Mouse (Mus musculus) hindbrain, embryonic 14.5 days (tissue): ENCODE data around the gene Fli1. TPM values are rescaled to one million over a fixed set of nuclear protein-coding genes. Genes with fewer than 3 reads are reported as not detected.

Experiments used
- ATAC-seq: fragments of 200-750 bp; cut with Nextera tagmentation; 2 replicates; pipeline ENCODE4 v1.8.0; 2017; ENCODE audit warnings: moderate number of reproducible peaks, mild to moderate bottlenecking, moderate TSS enrichment, moderate library complexity; ENCODE audit not compliant: low FRiP score
- DNase-seq: peaks from one replicate; pipeline ENCODE4 v3.0.0-alpha.2; 2015; ENCODE audit warnings: low spot score
- H3K27ac ChIP-seq: fragments of 300-500 bp; sonication (generic); 2 replicates; pipeline ENCODE4 v1.5.1; 2014; ENCODE audit warnings: mild to moderate bottlenecking, moderate library complexity
- H3K27me3 ChIP-seq: fragments of 300-500 bp; sonication (generic); 2 replicates; pipeline ENCODE4 v1.6.1; 2014; ENCODE audit warnings: mild to moderate bottlenecking, low read length, mixed read lengths; ENCODE audit not compliant: control insufficient read depth, insufficient read depth
- H3K36me3 ChIP-seq: fragments of 300-500 bp; sonication (generic); replicated peaks from 2 replicates; pipeline ENCODE4 v1.6.1; 2014; ENCODE audit not compliant: control insufficient read depth, insufficient read depth
- H3K4me1 ChIP-seq: fragments of 300-500 bp; sonication (generic); replicated peaks from 2 replicates; pipeline ENCODE4 v1.6.1; 2014; ENCODE audit warnings: antibody characterized with exemption, low read length, mixed read lengths; ENCODE audit not compliant: control insufficient read depth, insufficient read depth
- H3K4me2 ChIP-seq: fragments of 300-500 bp; sonication (generic); replicated peaks from 2 replicates; pipeline ENCODE4 v1.6.1; 2014; ENCODE audit warnings: mild to moderate bottlenecking, moderate library complexity
- H3K4me3 ChIP-seq: fragments of 300-500 bp; sonication (generic); replicated peaks from 2 replicates; pipeline ENCODE4 v1.5.1; 2014; ENCODE audit warnings: mild to moderate bottlenecking, low read length
- H3K9ac ChIP-seq: fragments of 300-500 bp; sonication (generic); 2 replicates; pipeline ENCODE4 v1.6.1; 2014
- H3K9me3 ChIP-seq: fragments of 300-500 bp; sonication (generic); 2 replicates; pipeline ENCODE4 v1.6.1; 2016; ENCODE audit warnings: low read length; ENCODE audit not compliant: control insufficient read depth
- WGBS: fragments of 180-500 bp; shearing (Covaris S2); extraction: QIAGEN DNeasy Blood & Tissue Kit; methylation state at CpG from one replicate; pipeline ENCODE4 v1.1.7; 2014; 5-methylcytosine and 5-hydroxymethylcytosine counted together
- polyA plus RNA-seq: library from polyadenylated mRNA; unstranded; fragments of >200 nt; fragmentation: Nextera tagmentation; extraction: Ambion mirVana; gene quantifications from 2 replicates; pipeline ENCODE4 v1.2.1, GENCODE M21; 2014

The Fli1 gene
- polyA plus RNA-seq, 1 experiment from 2014 or later = 9.1 TPM

DNA sequence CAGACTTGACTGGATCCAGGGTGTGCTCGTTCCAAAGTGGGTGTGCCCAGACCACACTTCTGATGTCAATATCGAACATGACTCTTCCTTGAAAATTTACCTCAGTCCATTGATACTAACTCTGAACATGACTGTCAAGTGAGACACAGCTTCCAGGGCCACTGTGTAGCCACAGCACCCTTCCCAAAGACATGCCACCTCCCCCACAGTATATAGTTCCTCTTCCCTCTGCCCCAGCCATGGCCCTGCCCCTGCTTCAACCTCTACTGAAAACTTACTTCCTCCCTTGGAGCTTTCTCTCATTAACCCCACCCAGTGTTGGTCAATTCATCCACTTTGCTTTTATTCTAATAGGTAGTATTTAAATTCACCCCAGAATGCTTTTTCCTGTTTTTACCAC lies 34.0 kb downstream of the Fli1 start:
- Histone ChIP-seq H3K4me2 (no peak overlapping the region), H3K4me3 (no peak overlapping the region), H3K27ac (no peak overlapping the region), H3K36me3 (no peaks in the 10 kb centered on the region), H3K27me3 (no peaks in the 10 kb centered on the region), H3K9ac (no peak overlapping the region), H3K9me3 (no peaks in the 10 kb centered on the region), H3K4me1 (no peaks in the 10 kb centered on the region)
- ATAC-seq (no peak), DNase-seq (no peak)
- 90% methylated on average over 2 of the region's 2 CpGs for WGBS

GRCm38 (mm10) chr9:32508118-32508517 lies 34.5 kb downstream of the Fli1 start:
- Histone ChIP-seq H3K4me1 (no peaks in the 10 kb centered on the region), H3K27ac (no peak overlapping the region), H3K27me3 (no peaks in the 10 kb centered on the region), H3K9ac (no peak overlapping the region), H3K9me3 (no peaks in the 10 kb centered on the region), H3K36me3 (no peaks in the 10 kb centered on the region), H3K4me3 (no peak overlapping the region), H3K4me2 (no peak overlapping the region)
- ATAC-seq (no peak), DNase-seq (no peak)
- 82% methylated on average over 8 of the region's 8 CpGs for WGBS

GRCm38 (mm10) chr9:32506866-32507861 lies 35.5 kb downstream of the Fli1 start:
- no peaks in the 10 kb centered on the region for H3K9me3 ChIP-seq
- no peaks in the 10 kb centered on the region for H3K4me1 ChIP-seq
- H3K4me3 ChIP-seq = no peak overlapping the region
- DNase-seq = no peak
- H3K36me3 ChIP-seq = no peaks in the 10 kb centered on the region
- ATAC-seq = no peak
- H3K27me3 ChIP-seq = no peaks in the 10 kb centered on the region
- H3K4me2 ChIP-seq = no peak overlapping the region
- H3K27ac ChIP-seq = no peak overlapping the region
- 70% methylated on average over 15 of the region's 15 CpGs for WGBS
- H3K9ac ChIP-seq = no peak overlapping the region

DNA sequence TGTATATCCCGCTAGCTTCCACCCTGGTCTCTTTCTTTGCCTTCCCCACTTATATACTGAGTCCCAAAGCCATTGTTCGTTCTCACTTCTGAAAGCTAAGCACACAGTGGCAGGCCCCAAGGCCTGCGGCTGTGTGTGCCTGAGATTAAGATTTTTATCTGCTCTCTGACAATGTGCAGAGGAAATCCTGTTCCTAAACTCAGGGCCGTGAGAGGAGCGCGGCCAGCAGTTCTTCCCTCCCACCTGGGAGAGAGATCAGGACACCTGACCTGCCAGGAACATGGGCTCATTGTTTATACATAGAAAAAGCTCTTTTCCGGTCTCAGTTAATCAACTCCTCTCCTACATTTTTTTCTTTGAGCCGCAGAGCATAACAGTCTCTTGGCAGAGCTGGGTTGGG lies 36.5 kb downstream of the Fli1 start:
- H3K4me2 ChIP-seq = no peak overlapping the region
- no peak overlapping the region for H3K4me3 ChIP-seq
- H3K27ac ChIP-seq = no peak overlapping the region
- H3K9ac ChIP-seq = no peak overlapping the region
- H3K4me1 ChIP-seq = no peaks in the 10 kb centered on the region
- H3K9me3 ChIP-seq = no peaks in the 10 kb centered on the region
- H3K27me3 ChIP-seq = no peaks in the 10 kb centered on the region
- H3K36me3 ChIP-seq = no peaks in the 10 kb centered on the region
- WGBS = 68% methylated on average over 8 of the region's 8 CpGs
- no peak for DNase-seq
- ATAC-seq = no peak

DNA sequence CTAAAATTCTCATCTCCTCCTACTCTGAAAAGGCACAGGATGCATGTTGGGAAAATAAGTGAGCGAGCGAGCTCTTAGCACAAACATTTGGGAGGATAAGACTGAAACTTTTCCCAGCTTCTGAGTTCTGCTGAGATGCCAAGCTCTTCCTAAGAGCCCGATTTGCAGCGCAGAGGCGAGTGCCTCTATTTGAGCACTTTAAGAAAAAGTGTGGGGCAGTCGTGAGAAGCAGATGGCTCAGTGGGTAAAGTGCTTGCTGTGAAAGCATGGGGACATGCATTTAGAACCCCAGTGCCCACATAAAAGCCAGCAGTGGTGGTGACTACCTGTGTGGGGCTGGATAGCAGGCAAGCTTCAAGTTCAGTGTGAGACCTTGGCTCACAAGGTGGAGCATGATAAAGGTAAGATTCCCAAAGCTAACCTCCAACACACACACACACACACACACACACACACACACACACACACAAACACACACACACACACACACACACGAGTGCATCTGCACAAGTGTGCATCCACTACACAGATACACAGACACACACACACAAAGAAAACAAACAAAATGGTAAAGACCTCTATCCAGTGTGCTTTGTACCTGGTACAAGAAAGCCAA lies 37.1 kb downstream of the Fli1 start:
- H3K9me3 ChIP-seq = no peaks in the 10 kb centered on the region
- no peak overlapping the region for H3K4me2 ChIP-seq
- H3K4me1 ChIP-seq = no peaks in the 10 kb centered on the region
- no peak for DNase-seq
- 86% methylated on average over 7 of the region's 7 CpGs for WGBS
- H3K27ac ChIP-seq = no peak overlapping the region
- H3K4me3 ChIP-seq = no peak overlapping the region
- no peak for ATAC-seq
- H3K27me3 ChIP-seq = no peaks in the 10 kb centered on the region
- no peaks in the 10 kb centered on the region for H3K36me3 ChIP-seq
- H3K9ac ChIP-seq = no peak overlapping the region

GRCm38 (mm10) chr9:32503995-32504451 lies 38.6 kb downstream of the Fli1 start:
- WGBS = 81% methylated on average over 11 of the region's 11 CpGs
- no peak for ATAC-seq
- DNase-seq = no peak
- Histone ChIP-seq H3K4me1 (no peaks in the 10 kb centered on the region), H3K9ac (no peak overlapping the region), H3K27ac (no peak overlapping the region), H3K27me3 (no peaks in the 10 kb centered on the region), H3K4me2 (no peak overlapping the region), H3K9me3 (no peaks in the 10 kb centered on the region), H3K36me3 (no peaks in the 10 kb centered on the region), H3K4me3 (no peak overlapping the region)

DNA sequence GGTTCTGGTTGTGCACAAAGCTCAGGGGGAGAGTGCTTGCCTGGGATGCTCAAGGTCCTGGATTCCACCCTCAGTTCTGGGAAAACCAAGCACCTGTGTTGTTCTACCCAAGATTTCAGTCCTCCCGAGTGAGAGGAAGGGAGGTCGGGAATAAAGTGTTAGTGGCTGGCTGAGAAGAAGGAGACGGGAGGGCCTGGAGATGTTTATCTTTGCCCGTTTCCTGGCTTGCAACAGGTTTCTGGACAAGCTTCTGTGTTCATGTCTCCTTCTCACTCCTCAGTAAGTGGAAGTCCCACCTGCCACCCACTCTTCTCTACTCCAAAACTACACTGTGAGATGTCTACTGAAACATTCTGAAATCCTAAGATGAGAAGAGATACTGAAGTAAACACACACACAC lies 39.2 kb downstream of the Fli1 start:
- DNase-seq (no peak), ATAC-seq (no peak)
- Histone ChIP-seq H3K27me3 (no peaks in the 10 kb centered on the region), H3K9me3 (no peaks in the 10 kb centered on the region), H3K36me3 (no peaks in the 10 kb centered on the region), H3K27ac (no peak overlapping the region), H3K4me2 (no peak overlapping the region), H3K9ac (no peak overlapping the region), H3K4me3 (no peak overlapping the region), H3K4me1 (no peaks in the 10 kb centered on the region)
- WGBS = 81% methylated on average over 4 of the region's 4 CpGs

GRCm38 (mm10) chr9:32502256-32503010 lies 40.2 kb downstream of the Fli1 start:
- 89% methylated on average over 11 of the region's 11 CpGs for WGBS
- Histone ChIP-seq H3K9me3 (no peaks in the 10 kb centered on the region), H3K9ac (no peak overlapping the region), H3K27me3 (no peaks in the 10 kb centered on the region), H3K36me3 (no peaks in the 10 kb centered on the region), H3K4me3 (no peak overlapping the region), H3K27ac (no peak overlapping the region), H3K4me1 (no peaks in the 10 kb centered on the region), H3K4me2 (no peak overlapping the region)
- DNase-seq = no peak
- no peak for ATAC-seq

- no peak overlapping the region for H3K4me2 ChIP-seq
- no peak overlapping the region for H3K4me3 ChIP-seq
- no peaks in the 10 kb centered on the region for H3K9me3 ChIP-seq
- no peaks in the 10 kb centered on the region for H3K36me3 ChIP-seq
- H3K27me3 ChIP-seq = no peaks in the 10 kb centered on the region
- H3K9ac ChIP-seq = no peak overlapping the region
- ATAC-seq = no peak
- DNase-seq = no peak
- H3K27ac ChIP-seq = no peak overlapping the region
- H3K4me1 ChIP-seq = no peaks in the 10 kb centered on the region
- WGBS = 93% methylated on average over 8 of the region's 8 CpGs
These were observed 41.8 kb downstream of the Fli1 start for GRCm38 (mm10) chr9:32500886-32501285.
